Mouse (Mus musculus) retina, adult 2 months (tissue): ENCODE measurements at regions not wholly inside any gene's neighbourhood (a gene's known extent, or its start where the extent isn't known, plus 50 kb on each side); places are given as distances from the start of the nearest gene placed in this dataset.

Source experiments
- DNase-seq: peaks from one replicate; pipeline ENCODE4 v3.0.0-alpha.2; 2012; ENCODE audit warnings: low read depth, low spot score

- no peak for DNase-seq
Measured at GRCm38 (mm10) chr15:51392449-51393405, 2492.0 kb upstream of the Gm7489 start.

GRCm38 (mm10) chr15:51395961-51396360 lies 2488.7 kb upstream of the Gm7489 start:
- no peak for DNase-seq

GRCm38 (mm10) chr15:51403581-51403980 lies 2481.1 kb upstream of the Gm7489 start:
- DNase-seq, result no peak

GRCm38 (mm10) chr15:51409791-51410308 lies 2474.9 kb upstream of the Gm7489 start:
- no peak for DNase-seq

GRCm38 (mm10) chr15:51411966-51412365 lies 2472.7 kb upstream of the Gm7489 start:
- no peak for DNase-seq

GRCm38 (mm10) chr15:51442606-51443005 lies 2442.1 kb upstream of the Gm7489 start:
- DNase-seq, result no peak

- DNase-seq, result no peak
Measured at GRCm38 (mm10) chr15:51469895-51470294, 2414.8 kb upstream of the Gm7489 start.

GRCm38 (mm10) chr15:51471143-51471542 lies 2413.6 kb upstream of the Gm7489 start:
- no peak for DNase-seq

GRCm38 (mm10) chr15:51472049-51472448 lies 2412.7 kb upstream of the Gm7489 start:
- no peak for DNase-seq

GRCm38 (mm10) chr15:51481856-51482255 lies 2402.8 kb upstream of the Gm7489 start:
- DNase-seq, result no peak

- no peak for DNase-seq
Measured at GRCm38 (mm10) chr15:51484207-51484606, 2400.5 kb upstream of the Gm7489 start.

- DNase-seq, result no peak
Measured at GRCm38 (mm10) chr15:51485554-51485953, 2399.2 kb upstream of the Gm7489 start.

- no peak for DNase-seq
Measured at GRCm38 (mm10) chr15:51502058-51502741, 2382.5 kb upstream of the Gm7489 start.

GRCm38 (mm10) chr15:51502742-51503270 lies 2381.9 kb upstream of the Gm7489 start:
- no peak for DNase-seq

- no peak for DNase-seq
Measured at GRCm38 (mm10) chr15:51503341-51503740, 2381.4 kb upstream of the Gm7489 start.

GRCm38 (mm10) chr15:51504016-51504760 lies 2380.5 kb upstream of the Gm7489 start:
- no peak for DNase-seq

GRCm38 (mm10) chr15:51504789-51505188 lies 2379.9 kb upstream of the Gm7489 start:
- DNase-seq, result no peak

- no peak for DNase-seq
Measured at GRCm38 (mm10) chr15:51507126-51507525, 2377.6 kb upstream of the Gm7489 start.

GRCm38 (mm10) chr15:51511319-51511718 lies 2373.4 kb upstream of the Gm7489 start:
- no peak for DNase-seq

GRCm38 (mm10) chr15:51536317-51536716 lies 2348.4 kb upstream of the Gm7489 start:
- DNase-seq, result no peak

- DNase-seq, result no peak
Measured at GRCm38 (mm10) chr15:51551216-51551775, 2333.4 kb upstream of the Gm7489 start.
